Mouse (Mus musculus) adrenal gland, adult 2 months (tissue): Measurements from ENCODE around the gene Stoml1. TPM values are rescaled to one million over a fixed set of nuclear protein-coding genes. Genes with fewer than 3 reads are reported as not detected.

Experiments used
- DNase-seq: peaks from one replicate; pipeline ENCODE4 v3.0.0; 2021
- microRNA-seq, 2 experiments: library from miRNA; unstranded; fragments of <30 nt; microRNA quantifications; one replicate each; pipeline ENCODE4 v1.2.0; 2021
- polyA plus RNA-seq: library from polyadenylated mRNA; depleted of rRNA; stranded (reverse); fragments of >200 nt; gene quantifications from 2 replicates; pipeline ENCODE4 v1.2.3, GENCODE M21; 2012; rRNA removed
- total RNA-seq, 2 experiments: library from RNA; stranded (reverse); gene quantifications; 2 replicates each; pipeline ENCODE4 v1.2.3; 2021

The Stoml1 gene
- total and polyA plus RNA-seq, 3 experiments, result 13.8 to 38.4 (median 17.2) TPM

GRCm38 (mm10) chr9:58303599-58304271 is 50.8 kb downstream of the Stoml1 start:
- DNase-seq, result no peak

- DNase-seq, result peak; percentile 29
Measured at GRCm38 (mm10) chr9:58305686-58306085, 52.7 kb downstream of the Stoml1 start.

- DNase-seq, result no peak
Measured at GRCm38 (mm10) chr9:58308395-58308794, 55.4 kb downstream of the Stoml1 start.

- peak; percentile 30 for DNase-seq
Measured at GRCm38 (mm10) chr9:58310043-58310660, 57.2 kb downstream of the Stoml1 start.

- DNase-seq, result peak; percentile 38
Measured at GRCm38 (mm10) chr9:58311191-58311910, 58.4 kb downstream of the Stoml1 start.

Small RNA genes within 50 kb of the gene (microRNA-seq; reads per million reads assigned to microRNA genes)
- 0 reads per million in 2 experiments for gene Mir6385

Other genes starting within 250 kb of the Stoml1 start
- gene Cyp11a1, start 246.8 kb upstream of the Stoml1 start, total RNA-seq, result 1,000 to 10,000 TPM; 6,621 to 7,422 TPM
- 1,463 and 1,873 TPM in 2 replicates for gene Cyp11a1, start 246.8 kb upstream of the Stoml1 start, polyA plus RNA-seq
- 1 to 10 TPM; 1.5 to 1.8 TPM for gene Stra6, start 189.4 kb upstream of the Stoml1 start, total RNA-seq
- gene Stra6, start 189.4 kb upstream of the Stoml1 start, polyA plus RNA-seq, result 2.0 and 2.6 TPM in 2 replicates
- under 1 TPM; 0.21 to 0.84 TPM for gene Ccdc33, start 134.3 kb upstream of the Stoml1 start, total RNA-seq
- gene Ccdc33, start 134.3 kb upstream of the Stoml1 start, polyA plus RNA-seq, result 0.18 and 0.34 TPM in 2 replicates
- gene Islr, start 48.9 kb upstream of the Stoml1 start, total RNA-seq, result 10 to 100 TPM; 23.5 to 30.9 TPM
- 93.8 and 107 TPM in 2 replicates for gene Islr, start 48.9 kb upstream of the Stoml1 start, polyA plus RNA-seq
- 1 to 10 TPM; 1.5 to 2.0 TPM for gene Islr2, start 48.8 kb upstream of the Stoml1 start, total RNA-seq
- gene Islr2, start 48.8 kb upstream of the Stoml1 start, polyA plus RNA-seq, result 1.3 and 2.0 TPM in 2 replicates
- 10 to 100 TPM; 20.8 to 28.0 TPM for gene Pml, start 3.4 kb upstream of the Stoml1 start, total RNA-seq
- 27.7 and 33.4 TPM in 2 replicates for gene Pml, start 3.4 kb upstream of the Stoml1 start, polyA plus RNA-seq
- gene Loxl1, start 60.0 kb downstream of the Stoml1 start, total RNA-seq, result 10 to 100 TPM; 24.8 to 44.6 TPM
- 73.5 and 81.5 TPM in 2 replicates for gene Loxl1, start 60.0 kb downstream of the Stoml1 start, polyA plus RNA-seq
- not detected for gene Tbc1d21, start 117.3 kb downstream of the Stoml1 start, total RNA-seq
- not detected in 2 replicates for gene Tbc1d21, start 117.3 kb downstream of the Stoml1 start, polyA plus RNA-seq
- gene Insyn1, start 235.4 kb downstream of the Stoml1 start, total RNA-seq, result 10 to 100 TPM in 1 of 2 experiments, 1 to 10 TPM in 1; 8.2 to 11.9 TPM
- 9.2 and 12.7 TPM in 2 replicates for gene Insyn1, start 235.4 kb downstream of the Stoml1 start, polyA plus RNA-seq